Mouse (Mus musculus) ES-E14 (cell line): ENCODE data around the gene Man1c1. TPM values are rescaled to one million over a fixed set of nuclear protein-coding genes. Genes with fewer than 3 reads are reported as not detected.

Source experiments
- DNase-seq: peaks from one replicate; pipeline ENCODE4 v3.0.0-alpha.2; 2013; ENCODE audit warnings: low read depth, low spot score
- H3K27ac ChIP-seq: 2 replicates; pipeline ENCODE4 v1.5.1; 2012; ENCODE audit warnings: low read depth, mild to moderate bottlenecking, low read length, moderate library complexity, mixed read lengths; ENCODE audit not compliant: poor library complexity, insufficient read depth, severe bottlenecking
- H3K36me3 ChIP-seq: 2 replicates; pipeline ENCODE4 v1.6.1; 2012; ENCODE audit warnings: mild to moderate bottlenecking, low read length, moderate library complexity, mixed read lengths; ENCODE audit not compliant: control insufficient read depth, poor library complexity, insufficient read depth, severe bottlenecking
- H3K4me1 ChIP-seq, 2 experiments: fragments of 150-350 bp in 1 of 2; sonication (generic) in 1 of 2; 2 replicates each; pipeline ENCODE4 v1.6.1; 2012; ENCODE audit warnings: low read length in 2 of 2, mild to moderate bottlenecking in 1 of 2, mixed read lengths in 1 of 2; ENCODE audit not compliant: control insufficient read depth in 2 of 2, insufficient read depth in 2 of 2, poor library complexity in 1 of 2
- H3K4me3 ChIP-seq, 2 experiments: fragments of 150-350 bp in 1 of 2; sonication (generic) in 1 of 2; 2 replicates each; pipeline ENCODE4 v1.5.1; 2012; ENCODE audit warnings: low read length in 2 of 2, low read depth in 1 of 2, mild to moderate bottlenecking in 1 of 2, mixed read lengths in 1 of 2; ENCODE audit not compliant: insufficient read depth in 1 of 2, poor library complexity in 1 of 2, severe bottlenecking in 1 of 2
- H3K9ac ChIP-seq: 2 replicates; pipeline ENCODE4 v1.6.1; 2012; ENCODE audit warnings: low read depth, mild to moderate bottlenecking, low read length, mixed read lengths; ENCODE audit not compliant: poor library complexity, insufficient read depth, severe bottlenecking
- H3K9me3 ChIP-seq: fragments of 150-350 bp; sonication (generic); 2 replicates; pipeline ENCODE4 v1.6.1; 2012; ENCODE audit warnings: low read depth, mild to moderate bottlenecking, low read length; ENCODE audit not compliant: control insufficient read depth, insufficient read depth
- CHD2 ChIP-seq: IDR thresholded peaks from 2 replicates; pipeline ENCODE4 v1.6.1; 2014; ENCODE audit warnings: mild to moderate bottlenecking, low read depth, low read length, inconsistent platforms
- HCFC1 ChIP-seq: IDR thresholded peaks from 2 replicates; pipeline ENCODE4 v1.6.1; 2012; ENCODE audit warnings: low read length, inconsistent platforms, borderline replicate concordance; ENCODE audit not compliant: insufficient read depth
- MAFK ChIP-seq: IDR thresholded peaks from 2 replicates; pipeline ENCODE4 v1.6.1; 2014; ENCODE audit warnings: mild to moderate bottlenecking, low read depth, low read length, inconsistent platforms; ENCODE audit not compliant: insufficient read depth
- ZC3H11A ChIP-seq: IDR thresholded peaks from 2 replicates; pipeline ENCODE4 v1.6.1; 2012; ENCODE audit warnings: low read depth, mild to moderate bottlenecking, inconsistent platforms, low read length, borderline replicate concordance
- ZNF384 ChIP-seq: IDR thresholded peaks from 2 replicates; pipeline ENCODE4 v1.6.1; 2012; ENCODE audit warnings: low read depth, low read length, inconsistent platforms
- in situ Hi-C, 2 experiments: fragments of 600-800 bp; cut with MboI; formaldehyde crosslinking; loops; one replicate each; pipeline ENCODE4 v1.15.1; 2025; ENCODE audit warnings: low sequenced_read_pairs in 2 of 2, inconsistent platforms in 1 of 2; ENCODE audit not compliant: unreplicated experiment in 2 of 2
- total RNA-seq: library from RNA; depleted of rRNA; stranded (reverse); fragments of 300-350 nt; gene quantifications from 2 replicates; pipeline ENCODE4 v1.2.3, GENCODE M21; 2012

The Man1c1 gene
- total RNA-seq, 1 experiment = 6.1 TPM

DNA sequence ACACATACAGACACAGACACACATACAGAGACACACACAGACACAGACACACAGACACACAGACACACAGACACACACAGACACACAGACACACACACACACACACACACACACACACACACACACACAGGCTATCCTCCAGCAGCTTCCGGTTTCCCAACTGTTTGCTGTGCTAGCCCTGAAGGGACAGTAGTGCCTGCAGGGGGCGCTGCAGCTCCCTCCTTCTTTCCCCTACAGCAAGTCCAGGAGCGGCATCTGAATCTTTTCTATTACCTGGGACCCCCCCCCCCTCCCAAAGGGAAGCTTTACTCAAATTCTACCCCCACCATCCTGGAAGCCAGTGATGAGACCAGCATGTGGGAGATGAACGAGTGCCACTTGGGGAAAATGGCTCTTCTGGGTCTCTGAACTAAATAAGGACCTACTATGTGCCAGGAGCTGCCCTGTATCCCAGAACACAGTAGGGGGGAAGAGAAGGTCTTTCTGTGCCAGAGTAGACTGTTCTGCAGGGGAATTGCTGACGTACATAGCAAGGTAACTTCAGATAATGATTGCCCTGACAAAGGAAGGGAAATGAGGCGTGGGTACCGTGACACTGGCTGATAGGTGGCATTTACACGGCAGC lies 148.0 kb downstream of the Man1c1 start:
- Histone ChIP-seq H3K27ac (no peak overlapping the region), H3K9ac (no peak overlapping the region), H3K4me1 (peaks cover 0 to 3% of the 10 kb centered on the region in 2 experiments; a peak in 1 of 4 replicates), H3K9me3 (no peaks in the 10 kb centered on the region), H3K36me3 (no peaks in the 10 kb centered on the region), H3K4me3 (no peak overlapping the region)
- DNase-seq = peak; percentile 34
- in situ Hi-C loops = no loop called here
- TF ChIP-seq HCFC1 = no peak
- TF ChIP-seq ZC3H11A = no peak
- no peak for TF ChIP-seq MAFK
- no peak for TF ChIP-seq CHD2
- TF ChIP-seq ZNF384 = no peak

DNA sequence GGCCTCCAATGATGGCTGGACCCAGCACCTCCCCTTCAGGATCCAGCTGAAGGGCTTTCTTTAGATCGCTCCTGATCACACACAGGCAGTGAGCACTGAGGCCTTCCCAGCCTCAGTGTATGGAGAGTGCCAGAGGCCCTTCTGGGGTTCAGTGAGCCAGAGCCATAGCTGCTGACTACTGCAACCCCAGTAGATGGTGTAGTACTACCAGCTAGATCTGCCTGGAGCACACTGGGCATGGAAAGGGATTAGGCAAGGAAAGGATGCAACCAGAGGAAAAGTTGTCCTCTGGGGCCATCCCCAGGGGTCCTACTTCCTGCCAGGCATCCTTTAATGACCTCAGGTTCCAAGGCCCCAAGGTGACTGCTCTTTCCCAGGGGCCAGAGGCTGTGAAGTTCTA lies 150.5 kb downstream of the Man1c1 start:
- Histone ChIP-seq H3K4me3 (no peak overlapping the region), H3K9ac (no peak overlapping the region), H3K27ac (no peak overlapping the region), H3K4me1 (peaks cover 0 to 3% of the 10 kb centered on the region in 2 experiments; a peak in 1 of 4 replicates), H3K9me3 (no peaks in the 10 kb centered on the region), H3K36me3 (no peaks in the 10 kb centered on the region)
- TF ChIP-seq CHD2 (no peak), ZC3H11A (no peak), ZNF384 (no peak), HCFC1 (no peak)
- in situ Hi-C loops = no loop called here
- DNase-seq = no peak

DNA sequence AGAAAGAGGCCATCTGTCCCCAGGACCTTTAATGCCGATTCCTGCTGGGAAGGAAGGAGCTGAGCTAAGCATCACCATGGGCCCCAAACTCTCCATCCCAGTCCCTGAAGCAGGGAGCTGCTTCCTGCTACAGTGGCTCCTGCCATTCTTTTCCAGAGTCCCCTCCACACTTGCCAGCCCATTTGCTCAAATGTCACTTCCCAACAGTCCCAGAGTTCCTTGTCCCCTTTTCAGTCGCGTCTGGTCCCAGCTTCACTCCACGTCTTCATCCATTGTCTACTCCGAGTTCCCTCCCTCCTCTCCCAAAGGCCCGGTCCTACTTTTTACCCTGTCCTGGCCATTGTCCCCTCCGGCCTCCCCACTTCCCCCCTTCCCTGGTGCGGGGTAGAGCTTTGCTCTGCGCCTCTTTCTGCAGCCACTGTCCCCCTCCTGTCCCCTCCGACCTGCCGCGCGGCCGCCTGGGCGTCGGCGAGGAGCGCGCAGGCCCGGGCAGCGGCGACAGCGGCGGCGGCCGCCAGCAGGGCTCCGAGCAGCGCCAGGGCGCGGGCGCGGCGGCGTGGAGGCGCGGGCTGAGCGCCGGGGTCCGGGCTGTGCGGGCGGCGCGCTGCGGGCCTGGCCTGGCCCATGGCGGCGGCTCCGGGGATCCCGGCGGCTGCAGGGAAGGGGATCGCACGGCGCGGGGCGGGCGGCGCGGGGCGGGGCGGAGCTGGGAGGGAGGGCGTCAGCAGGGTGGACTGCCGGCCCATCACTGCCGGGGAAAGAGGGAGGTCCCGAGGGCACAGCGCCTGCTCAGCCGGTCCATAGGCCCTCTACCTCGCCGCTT lies 152.4 kb downstream of the Man1c1 start, which contains the start of gene Selenon:
TSS of gene Selenon (minus strand) at position 673 of the 823 bp plus-strand sequence.
- Histone ChIP-seq H3K9me3 (no peaks in the 10 kb centered on the region), H3K4me1 (no peaks in the 10 kb centered on the region), H3K36me3 (no peaks in the 10 kb centered on the region), H3K9ac (peak within 1 kb of the TSS; percentile 41), H3K4me3 (peak within 1 kb of the TSS; percentile 65 to 86), H3K27ac (no peak within 1 kb of the TSS)
- in situ Hi-C loops = no loop called here
- no peak for DNase-seq
- TF ChIP-seq ZC3H11A = no peak
- no peak for TF ChIP-seq ZNF384
- TF ChIP-seq HCFC1 = no peak
- no peak for TF ChIP-seq CHD2
- no peak for TF ChIP-seq MAFK

DNA sequence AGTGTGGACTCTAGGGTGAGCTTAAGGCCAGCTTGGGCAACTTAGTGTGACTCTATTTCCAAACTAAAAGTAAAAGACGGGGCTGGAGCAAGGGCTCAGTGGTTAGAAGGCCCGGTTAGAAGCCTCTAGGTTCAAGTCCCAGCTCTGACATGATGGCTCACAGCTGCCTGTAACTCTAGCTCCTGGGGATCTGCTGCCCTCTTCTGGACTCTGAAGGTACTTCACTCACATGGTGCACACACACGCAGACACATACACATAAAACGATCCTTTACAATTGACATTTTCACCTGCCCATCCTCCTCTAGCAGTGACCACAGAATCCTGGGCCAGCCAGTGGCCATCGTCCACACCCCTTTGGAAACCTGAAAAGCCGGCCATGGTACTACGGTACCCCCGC lies 154.2 kb downstream of the Man1c1 start:
- no peaks in the 10 kb centered on the region for H3K9me3 ChIP-seq
- in situ Hi-C loops = loop anchor here in 1 of 2 experiments (10.0 kb wide), 1 partner anchor 245 kb away; no protein-coding TSS in a partner anchor
- H3K27ac ChIP-seq = no peak overlapping the region
- H3K4me1 ChIP-seq = peaks cover 0 to 2% of the 10 kb centered on the region in 2 experiments; a peak in 1 of 4 replicates
- no peak for DNase-seq
- no peak for TF ChIP-seq ZC3H11A
- no peak for TF ChIP-seq CHD2
- TF ChIP-seq MAFK = no peak
- TF ChIP-seq HCFC1 = no peak
- no peak for TF ChIP-seq ZNF384
- no peaks in the 10 kb centered on the region for H3K36me3 ChIP-seq
- no peak overlapping the region for H3K9ac ChIP-seq
- H3K4me3 ChIP-seq = no peak overlapping the region
